Mouse (Mus musculus) large intestine, adult 2 months (tissue): ENCODE data around the gene Fyttd1. TPM values are rescaled to one million over a fixed set of nuclear protein-coding genes. Genes with fewer than 3 reads are reported as not detected.
"Not testable (repeated sequence)": the region's sequence is repeated elsewhere in the genome, so short reads cannot be mapped to it uniquely, and the experiment has no call there.

Experiments
- DNase-seq: peaks from one replicate; pipeline ENCODE4 v3.0.0-alpha.2; 2012; ENCODE audit warnings: low read depth, low spot score
- WGBS: fragments of 180-500 bp; shearing (Covaris S2); methylation state at CpG from one replicate; pipeline ENCODE4 v1.1.7; 2018; 5-methylcytosine and 5-hydroxymethylcytosine counted together
- polyA plus RNA-seq: library from polyadenylated mRNA; depleted of rRNA; stranded (reverse); fragments of >200 nt; gene quantifications from 2 replicates; pipeline ENCODE4 v1.2.3, GENCODE M21; 2012

Gene Fyttd1
- polyA plus RNA-seq, 1 experiment, result 5.0 TPM

DNA sequence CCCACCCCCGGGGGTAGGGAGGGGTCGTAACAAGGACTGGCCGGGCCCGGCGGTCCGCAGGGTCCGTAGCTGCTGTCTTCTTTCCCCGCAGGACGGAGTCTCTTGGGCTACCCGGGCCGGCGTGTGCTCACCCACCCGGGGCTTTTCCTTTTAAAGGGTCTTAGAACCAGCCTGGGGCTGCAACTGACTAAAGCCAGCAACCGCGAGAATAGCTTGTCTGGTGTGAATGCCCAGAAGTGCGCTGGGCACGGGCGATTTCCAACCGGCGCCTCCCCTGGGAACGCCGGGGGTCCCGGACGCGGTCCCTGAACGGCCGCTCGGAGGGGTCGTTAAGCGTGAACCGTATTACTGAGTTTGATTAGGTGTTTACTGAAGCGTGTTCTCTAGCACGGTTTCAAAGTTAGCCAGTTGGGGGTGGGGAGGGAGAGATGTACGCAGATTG is 878 bp downstream of the Fyttd1 start:
- under 1% methylated on average over 34 of the region's 34 CpGs for WGBS
- no peak for DNase-seq

DNA sequence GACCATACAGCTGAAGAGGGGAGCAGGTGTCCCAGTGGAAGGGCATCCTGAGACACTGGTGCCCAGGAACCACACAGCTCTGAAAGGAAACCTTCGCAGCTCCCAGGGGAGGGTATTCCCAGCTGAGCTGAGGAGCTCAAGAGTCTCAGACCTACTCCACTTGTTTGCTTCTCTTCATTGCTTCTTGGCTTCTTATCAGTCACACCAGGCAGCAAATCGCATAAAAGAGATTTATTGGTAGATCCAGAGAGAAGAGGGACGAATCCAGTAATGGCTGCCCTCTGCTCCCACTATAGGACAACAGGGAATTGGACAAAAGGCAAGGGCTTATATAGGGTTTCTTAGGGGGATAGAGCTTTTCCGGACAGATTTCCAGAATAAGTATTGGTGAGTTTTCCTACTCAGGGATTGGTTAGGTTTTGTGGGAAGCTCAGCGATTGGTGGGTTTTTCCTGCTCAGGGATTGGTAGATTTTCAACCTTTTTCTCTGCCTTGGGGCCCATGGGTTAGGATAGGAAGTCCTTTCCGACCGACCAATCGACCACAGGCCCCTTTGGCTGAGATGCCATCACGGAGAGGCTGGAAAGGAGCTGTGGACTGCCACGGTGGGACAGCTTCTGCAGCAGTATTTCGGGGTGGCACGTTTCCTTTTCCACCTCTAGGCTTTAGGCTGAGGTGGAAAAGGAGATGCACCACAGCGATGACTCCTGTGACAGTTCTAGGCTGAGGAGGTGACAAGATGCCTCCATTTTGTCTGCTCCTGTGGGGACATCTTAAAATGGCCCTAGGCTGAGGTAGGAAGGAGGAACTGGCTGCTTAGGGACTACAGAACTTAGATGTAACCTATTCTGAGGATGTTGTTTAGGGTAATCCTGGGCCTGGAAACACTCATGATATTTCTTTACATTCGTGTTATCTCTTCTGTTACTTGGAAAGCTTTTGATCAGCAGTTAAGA is 1.9 kb downstream of the Fyttd1 start:
- 75% methylated on average over 14 of the region's 14 CpGs for WGBS

DNA sequence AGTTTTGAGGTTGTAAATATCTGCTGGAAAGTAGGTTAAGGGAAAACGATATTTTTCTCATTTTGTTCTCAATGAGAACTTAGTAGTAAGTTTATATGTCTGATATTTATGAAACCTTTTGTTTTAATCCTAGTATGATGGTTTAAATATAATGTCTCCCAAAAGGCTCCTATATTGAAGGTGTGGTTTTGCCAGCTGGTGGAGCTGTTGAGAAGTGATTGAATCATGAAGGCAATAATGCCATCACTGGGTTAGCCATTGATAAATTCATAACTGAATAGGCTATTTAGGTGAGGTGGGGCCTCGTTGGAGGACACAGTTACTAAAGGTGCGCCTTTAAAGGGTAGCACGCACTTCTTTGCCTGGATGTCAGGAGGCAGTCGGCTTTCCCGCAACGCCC is 4.2 kb downstream of the Fyttd1 start:
- WGBS, result 57% methylated on average over 7 of the region's 7 CpGs
- DNase-seq, result no peak

More for the DNA sequence above, 1.9 kb downstream of the Fyttd1 start:
- DNase-seq, result no peak

DNA sequence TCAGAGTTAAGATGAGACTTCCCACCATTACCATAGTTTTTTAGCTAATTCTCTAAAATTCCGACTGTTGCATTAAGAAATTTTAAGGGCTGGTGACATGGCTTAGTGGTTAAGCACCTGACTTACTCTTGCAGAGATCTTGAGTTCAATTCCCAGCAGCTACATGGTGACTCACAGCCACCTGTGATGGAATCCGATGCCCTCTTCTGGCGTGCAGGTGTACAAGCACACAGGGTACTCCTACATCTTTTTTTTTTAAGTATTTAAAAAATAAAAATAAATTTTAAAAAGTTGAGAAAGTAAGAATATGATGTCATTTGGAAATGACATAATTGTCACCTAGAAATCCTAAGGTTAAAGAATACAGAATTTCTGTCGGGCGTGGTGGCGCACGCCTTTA is 10.7 kb downstream of the Fyttd1 start:
- WGBS, result 89% methylated on average over 7 of the region's 7 CpGs
- DNase-seq, result no peak

DNA sequence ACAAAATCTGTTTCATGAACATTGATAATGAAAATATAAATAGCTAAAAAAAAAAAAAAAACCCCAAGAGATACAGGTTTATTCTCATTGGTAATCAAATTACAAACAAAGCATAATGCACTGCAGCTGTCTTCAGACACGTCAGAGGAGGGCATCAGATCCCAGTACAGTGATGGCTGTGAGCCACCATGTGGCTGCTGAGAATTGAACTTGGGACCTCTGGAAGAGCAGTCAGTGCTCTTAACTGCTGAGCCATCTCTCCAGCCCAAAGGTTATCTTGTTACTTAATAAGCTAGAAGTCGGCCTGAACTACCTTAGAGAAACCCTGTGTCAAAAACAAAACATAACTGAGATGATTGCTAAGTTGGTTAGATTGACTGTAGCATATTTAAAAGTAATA is 12.6 kb downstream of the Fyttd1 start:
- no peak for DNase-seq
- WGBS, result 57% methylated on average over 2 of the region's 2 CpGs

DNA sequence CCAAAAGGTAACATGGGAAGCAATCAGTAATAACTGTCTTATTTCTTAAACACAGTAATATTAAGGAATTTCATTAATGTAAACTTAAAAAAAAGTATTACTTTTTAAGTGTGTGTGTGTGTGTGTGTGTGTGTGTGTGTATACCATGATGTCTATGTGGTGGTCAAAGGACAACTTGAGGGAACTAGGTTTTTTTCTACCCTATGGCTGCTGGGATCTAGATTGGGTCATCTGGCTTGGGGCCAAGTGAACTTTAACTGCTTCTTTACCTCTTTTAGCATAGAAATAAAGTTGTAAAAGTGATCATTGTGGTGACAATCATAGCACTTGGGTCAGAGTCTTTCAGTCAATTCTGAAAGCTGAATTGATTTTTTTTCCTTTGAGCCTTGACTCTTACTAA is 18.8 kb downstream of the Fyttd1 start:
- no peak for DNase-seq

DNA sequence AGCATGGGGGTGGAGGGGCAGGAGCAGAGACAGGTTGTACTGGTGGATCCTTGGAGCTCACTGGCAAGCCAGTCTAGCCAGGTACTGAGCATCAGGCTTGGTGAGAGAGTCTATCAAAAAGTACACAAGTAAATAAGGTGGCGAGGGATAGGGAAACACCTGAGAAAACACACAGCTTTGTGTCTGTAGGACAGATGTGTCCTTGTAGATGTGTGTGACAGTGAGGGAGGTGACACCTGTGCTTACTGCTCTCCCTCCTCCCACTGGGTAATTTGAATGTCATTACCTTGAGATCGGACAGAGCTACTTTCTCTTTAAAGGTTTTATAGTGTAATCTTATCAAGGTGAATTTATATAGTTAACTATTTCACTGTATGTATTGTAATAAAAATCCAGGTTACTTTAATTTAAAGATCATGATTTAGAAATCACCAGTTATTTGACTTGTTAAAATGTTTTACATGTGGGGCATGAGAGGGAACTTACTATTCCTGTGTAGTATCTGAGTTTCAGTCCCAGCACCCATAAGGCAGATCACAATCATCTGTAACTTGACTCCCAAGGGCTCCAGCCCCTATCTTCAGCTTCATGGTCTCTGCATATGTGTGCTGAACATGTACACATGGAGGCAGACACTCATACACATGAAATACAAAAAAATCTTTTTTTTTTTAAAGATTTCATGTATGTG is 24.2 kb downstream of the Fyttd1 start:
- no peak for DNase-seq
- WGBS, result 40% methylated on average over 2 of the region's 2 CpGs

DNA sequence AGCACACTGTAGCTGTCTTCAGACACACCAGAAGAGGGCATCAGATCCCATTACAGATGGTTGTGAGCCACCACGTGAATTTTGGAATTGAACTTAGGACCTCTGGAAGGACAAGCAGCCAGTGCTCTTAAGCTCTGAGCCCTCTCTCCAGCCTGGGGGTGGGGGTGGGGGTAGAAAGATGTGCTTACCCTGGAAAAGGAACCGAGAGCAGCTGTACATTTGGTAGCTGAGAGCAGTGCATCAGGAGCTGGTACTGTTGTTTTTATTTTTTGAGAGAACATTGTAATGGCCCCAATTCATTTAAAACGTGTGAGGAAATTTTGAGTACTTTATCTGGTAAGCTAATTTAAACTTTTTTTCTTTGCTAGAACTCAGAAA is 24.7 kb downstream of the Fyttd1 start:
- DNase-seq, result no peak
- 66% methylated on average over 3 of the region's 3 CpGs for WGBS

DNA sequence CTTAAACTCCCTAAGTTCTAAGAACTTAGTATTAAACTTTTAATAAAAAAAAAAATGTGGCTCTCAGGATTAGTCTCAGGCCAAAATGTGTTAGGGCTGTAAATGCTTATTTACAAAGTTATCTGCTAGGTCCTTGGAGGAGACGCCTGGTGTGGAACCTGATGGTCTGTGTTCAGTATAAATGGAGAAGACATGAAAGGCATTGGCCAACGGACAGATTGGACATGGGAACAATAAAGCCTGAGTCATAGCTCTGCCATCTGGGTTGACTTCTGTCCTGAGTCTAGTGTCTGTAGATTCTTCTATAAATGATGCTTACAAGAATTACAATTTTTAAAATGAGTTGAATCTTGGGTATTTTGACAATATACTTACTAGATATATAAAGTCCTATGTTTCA is 28.9 kb downstream of the Fyttd1 start:
- WGBS, result 49% methylated on average over 2 of the region's 2 CpGs

DNA sequence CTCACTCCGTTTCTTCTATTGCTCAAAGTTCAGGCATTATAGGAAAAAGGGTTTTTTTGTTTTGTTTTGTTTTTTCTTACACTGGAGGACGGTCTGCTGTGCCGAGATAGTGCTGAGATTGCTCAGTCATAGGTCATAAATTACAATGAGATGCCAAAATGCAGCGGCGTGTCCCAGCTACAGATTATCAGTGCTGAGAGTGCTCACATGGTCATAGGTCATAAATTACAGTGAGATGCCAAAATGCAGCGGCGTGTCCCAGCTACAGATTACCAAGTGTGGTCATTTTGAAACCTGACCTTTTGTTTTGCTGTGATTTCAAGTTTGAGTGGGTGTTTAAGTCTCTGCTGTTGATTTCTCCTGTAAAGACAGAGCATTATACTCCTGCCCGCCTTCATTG is 29.4 kb downstream of the Fyttd1 start:
- 57% methylated on average over 8 of the region's 8 CpGs for WGBS
- no peak for DNase-seq

More for the DNA sequence above, 28.9 kb downstream of the Fyttd1 start:
- DNase-seq, result no peak

DNA sequence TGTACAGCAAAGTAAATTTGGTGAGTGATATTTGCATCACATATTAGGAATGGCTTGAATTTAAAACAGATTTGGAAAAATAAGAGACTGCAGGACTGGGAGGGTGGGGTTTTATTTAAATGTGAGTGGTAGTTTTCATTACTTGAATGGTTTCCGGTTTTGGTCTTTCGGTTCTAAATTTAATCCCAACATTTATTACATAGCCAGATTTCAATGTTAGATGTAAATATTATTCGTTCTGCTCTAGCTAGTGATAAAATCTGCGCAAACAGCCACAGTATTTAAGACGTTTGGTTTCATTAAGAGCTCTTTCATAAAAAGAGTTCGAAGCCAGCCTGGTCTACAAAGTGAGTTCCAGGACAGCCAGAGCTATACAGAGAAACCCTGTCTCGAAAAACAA is 35.9 kb downstream of the Fyttd1 start:
- whole genome bisulfite sequencing, result 35% methylated on average over 7 of the region's 7 CpGs
- DNase-seq, result no peak

DNA sequence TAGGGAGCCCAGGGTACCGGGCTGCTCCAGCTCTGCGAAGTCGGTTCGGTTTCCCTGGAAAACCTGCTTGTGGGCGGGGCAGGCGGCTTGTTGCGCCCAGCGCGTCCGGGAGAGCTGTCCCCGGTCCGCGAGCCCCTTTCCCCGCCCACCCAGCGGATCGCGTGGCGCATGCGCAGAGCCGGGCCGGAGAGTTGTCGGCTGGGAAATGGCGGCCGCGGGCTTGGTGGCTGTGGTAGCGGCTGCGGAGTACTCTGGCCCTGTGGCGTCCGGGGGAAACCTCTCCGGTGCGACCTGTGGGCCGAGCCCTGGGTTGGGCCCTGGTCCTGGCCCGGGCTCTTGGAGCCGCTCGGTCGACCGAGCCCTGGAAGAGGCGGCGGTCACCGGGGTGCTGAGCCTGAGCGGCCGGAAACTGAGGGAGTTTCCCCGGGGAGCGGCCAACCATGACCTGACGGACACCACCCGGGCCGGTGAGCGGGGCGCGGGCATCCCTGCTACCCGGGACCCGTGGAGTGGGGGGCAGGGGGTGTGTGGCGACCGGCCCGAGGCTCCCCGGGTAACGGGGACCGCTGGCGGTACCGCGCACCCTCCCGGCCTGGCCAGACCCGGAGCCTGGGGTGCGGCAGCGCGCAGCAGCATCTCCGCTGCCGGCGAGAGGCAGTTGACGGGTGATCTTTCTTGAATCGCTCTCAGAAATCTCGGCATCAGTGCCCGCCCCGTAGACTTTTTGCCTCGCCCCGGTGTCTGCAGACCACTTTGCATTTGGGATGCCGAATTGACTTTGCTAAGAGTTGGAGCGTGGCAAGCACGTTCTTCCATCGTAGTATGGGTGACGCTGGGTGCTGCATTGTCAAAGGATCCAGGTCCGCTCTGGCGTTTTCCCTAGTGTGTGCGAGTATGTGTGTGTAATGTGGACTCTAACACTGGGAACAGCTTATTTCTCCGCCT is 36.9 kb downstream of the Fyttd1 start, which contains the start of gene Lrch3:
TSS of gene Lrch3 (plus strand) at position 164 of the 945 bp plus-strand sequence.
- WGBS, result under 1% methylated on average over 85 of the region's 85 CpGs

DNA sequence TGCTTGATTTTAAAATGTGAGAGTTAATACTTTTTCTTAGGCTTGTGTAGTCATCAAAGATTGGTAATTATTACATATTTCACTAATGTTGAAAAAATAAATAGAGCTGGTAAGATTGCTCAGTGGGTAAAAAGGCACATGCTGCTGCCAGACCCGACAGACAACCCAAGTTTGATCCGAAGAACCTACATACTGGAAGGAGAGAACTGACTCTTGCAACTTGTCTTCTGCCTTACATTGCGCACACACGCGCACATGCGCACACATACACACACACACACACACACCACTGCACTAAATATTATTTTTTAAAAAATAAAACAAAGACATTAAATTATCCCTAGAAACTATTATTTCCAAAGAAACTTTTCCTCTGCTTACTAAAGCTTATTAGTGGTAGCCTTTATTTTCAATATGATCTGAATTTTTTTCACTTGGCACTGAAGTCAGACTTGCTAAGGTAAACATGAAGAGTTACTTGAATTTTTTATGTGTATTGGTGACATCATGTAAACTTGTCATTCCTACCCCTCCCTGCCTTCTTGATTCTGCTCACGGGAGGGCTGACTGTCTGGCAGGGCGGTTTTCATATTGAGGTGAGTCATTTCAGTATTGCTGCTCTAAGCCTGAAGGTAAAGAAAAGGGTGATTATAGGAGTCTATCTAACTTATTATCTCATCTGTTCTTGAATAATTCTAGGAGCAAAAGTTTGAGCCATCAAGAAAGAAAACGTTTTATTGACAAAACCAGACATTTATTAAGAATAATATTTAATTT is 38.2 kb downstream of the Fyttd1 start:
- 53% methylated on average over 9 of the region's 9 CpGs for WGBS

More for the DNA sequence above, 36.9 kb downstream of the Fyttd1 start, which contains the start of gene Lrch3:
- peak; percentile 73 for DNase-seq

DNA sequence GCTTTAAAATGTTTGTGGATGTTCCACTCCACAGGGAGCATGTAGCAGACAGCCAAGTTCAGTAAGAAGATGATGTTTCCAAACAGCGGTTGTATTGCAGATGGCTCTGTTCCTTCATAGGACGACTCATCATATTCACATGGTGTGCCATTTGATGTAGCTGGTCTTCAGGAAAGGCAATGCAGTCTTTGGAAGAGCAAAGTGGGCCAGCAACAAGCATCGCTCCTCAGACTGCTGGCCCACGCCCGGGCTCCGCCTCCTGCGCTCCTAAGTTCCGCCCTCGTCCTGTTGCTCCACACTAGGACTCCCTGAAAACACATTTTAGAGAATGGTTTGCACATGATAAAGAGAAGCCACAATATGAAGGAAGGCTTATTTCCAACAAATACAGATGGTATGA is 49.3 kb downstream of the Fyttd1 start:
- not testable (repeated sequence) for DNase-seq
- 94% methylated on average over 9 of the region's 9 CpGs for WGBS

More for the DNA sequence above, 38.2 kb downstream of the Fyttd1 start:
- DNase-seq, result no peak

DNA sequence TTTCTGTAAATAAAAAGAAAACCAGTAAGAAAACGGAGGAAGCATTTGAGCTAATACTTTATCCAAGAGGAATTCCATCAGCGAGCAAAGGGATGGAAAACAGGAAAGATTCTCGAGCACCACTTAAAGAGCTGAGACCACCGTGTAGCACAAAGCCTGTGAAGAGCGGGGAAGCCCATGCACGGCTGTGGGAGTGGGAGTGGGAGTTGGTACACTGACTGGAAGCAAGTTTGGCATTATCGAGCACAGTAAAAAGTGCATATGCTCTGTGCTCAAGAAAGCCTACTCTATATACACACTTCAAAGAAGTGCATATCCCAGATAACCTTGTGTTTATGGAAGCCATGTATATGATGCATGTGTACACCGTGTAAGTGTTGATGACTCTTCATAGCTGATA is 49.7 kb downstream of the Fyttd1 start:
- 91% methylated on average over 8 of the region's 8 CpGs for WGBS
- no peak for DNase-seq

DNA sequence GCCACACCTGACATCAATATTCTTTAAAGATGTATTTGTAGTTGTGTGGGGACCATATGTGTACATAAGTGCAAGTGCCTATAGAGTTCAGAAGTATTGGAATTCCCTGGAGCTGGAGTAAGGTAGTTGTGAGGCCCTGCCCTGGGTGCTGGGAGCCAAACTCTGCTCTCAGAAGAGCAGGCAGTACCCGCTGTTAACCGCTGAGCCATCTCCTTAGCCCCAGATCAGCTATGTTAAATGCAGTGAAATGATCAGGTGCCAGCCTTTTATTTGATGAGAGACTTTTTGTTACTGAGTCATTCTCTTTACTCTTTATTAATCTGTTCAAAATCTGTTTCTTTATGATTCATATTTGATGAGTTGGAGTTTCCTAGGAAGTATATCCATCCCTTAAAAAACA is 52.6 kb downstream of the Fyttd1 start:
- DNase-seq, result no peak
- 58% methylated on average over 2 of the region's 2 CpGs for whole genome bisulfite sequencing

DNA sequence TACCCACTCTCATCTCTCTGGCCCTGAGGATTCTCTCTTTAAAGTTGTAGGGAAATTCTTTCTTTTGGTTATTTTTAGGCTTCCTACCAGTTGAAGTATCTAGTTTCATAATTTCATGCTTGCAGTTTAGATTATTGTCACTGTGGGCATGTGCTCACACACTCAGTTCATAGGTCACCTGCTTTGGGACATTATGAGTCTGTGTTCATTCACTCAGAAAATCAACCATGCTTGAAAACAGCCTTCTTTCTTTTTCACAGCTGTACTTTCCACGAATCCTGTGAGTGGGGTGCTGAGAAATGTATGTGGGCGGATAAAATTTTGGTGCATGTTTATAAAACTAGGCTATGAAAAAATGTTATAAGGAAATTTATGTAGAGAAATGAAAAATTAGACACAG is 57.2 kb downstream of the Fyttd1 start:
- WGBS, result 77% methylated on average over 2 of the region's 2 CpGs
- no peak for DNase-seq

DNA sequence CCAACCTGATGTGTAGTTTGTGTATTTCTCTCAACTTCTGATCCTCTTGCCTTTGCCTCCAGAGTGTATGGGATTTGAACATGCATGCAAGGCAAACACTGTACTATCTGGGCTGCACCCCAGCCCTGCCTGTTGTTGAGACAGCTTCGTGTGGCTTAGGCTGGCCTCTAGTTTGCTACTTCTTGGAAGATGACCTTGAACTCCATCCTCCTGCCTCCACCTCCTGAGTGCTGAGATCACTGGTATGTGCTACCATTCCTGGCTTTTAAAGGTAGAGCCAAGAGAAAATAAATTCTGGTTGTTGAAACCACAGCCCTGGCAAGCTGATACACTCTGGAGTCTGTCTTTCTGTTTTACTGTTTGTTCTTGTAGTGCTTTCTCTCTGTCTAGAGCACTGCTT is 57.8 kb downstream of the Fyttd1 start:
- 18% methylated on average over 1 of the region's 1 CpGs for WGBS
- no peak for DNase-seq

DNA sequence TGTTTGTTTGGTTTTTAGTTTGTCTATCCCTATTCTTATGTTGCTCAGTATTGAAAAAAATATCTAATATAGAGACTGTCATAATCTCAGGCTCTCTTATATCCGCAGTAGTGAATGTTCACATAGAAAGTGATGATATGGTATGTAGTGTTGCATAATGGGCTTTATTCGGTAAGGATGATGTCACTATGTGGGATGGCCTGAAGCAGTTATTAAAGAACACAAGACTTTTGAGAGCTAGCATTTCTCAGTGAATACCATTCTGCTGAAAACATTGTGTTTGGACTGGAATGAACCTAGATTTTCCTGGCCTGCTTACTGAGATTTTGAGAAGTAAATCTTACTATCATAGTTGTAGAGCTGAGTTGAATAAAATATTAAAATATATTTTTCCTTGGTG is 60.1 kb downstream of the Fyttd1 start:
- DNase-seq, result no peak
- WGBS, result 65% methylated on average over 2 of the region's 2 CpGs
